Mouse (Mus musculus) activated CD4-positive, CD25-positive, alpha-beta regulatory T cell, adult 4 months (primary cell): ENCODE measurements at regions not wholly inside any gene's neighbourhood (a gene's known extent, or its start where the extent isn't known, plus 50 kb on each side); places are given as distances from the start of the nearest gene placed in this dataset.
A peak's percentile ranks its signal among the peaks of the same experiment; 100 is the strongest.
"Not testable (repeated sequence)": the region's sequence is repeated elsewhere in the genome, so short reads cannot be mapped to it uniquely, and the experiment has no call there.

Experiments
- ATAC-seq: one replicate; pipeline ENCODE4 v1.8.0; 2017

GRCm38 (mm10) chr10:14333344-14333743 is 212.1 kb downstream of the Adgrg6 start:
- no peak for ATAC-seq

- no peak for ATAC-seq
These were observed 212.8 kb downstream of the Adgrg6 start for GRCm38 (mm10) chr10:14332688-14333117.

- ATAC-seq, result peak; percentile 21
These were observed 216.6 kb downstream of the Adgrg6 start for GRCm38 (mm10) chr10:14328846-14329245.

GRCm38 (mm10) chr10:14326229-14326628 is 219.2 kb downstream of the Adgrg6 start:
- ATAC-seq, result peak; percentile 59

- peak; percentile 53 for ATAC-seq
These were observed 224.0 kb downstream of the Adgrg6 start for GRCm38 (mm10) chr10:14321503-14321902.

- ATAC-seq, result no peak
These were observed 230.2 kb downstream of the Adgrg6 start for GRCm38 (mm10) chr10:14315232-14315631.

GRCm38 (mm10) chr10:14314607-14315006 is 230.9 kb downstream of the Adgrg6 start:
- ATAC-seq, result peak; percentile 98

GRCm38 (mm10) chr10:14314004-14314581 is 231.4 kb downstream of the Adgrg6 start:
- ATAC-seq, result no peak

- no peak for ATAC-seq
These were observed 232.5 kb downstream of the Adgrg6 start for GRCm38 (mm10) chr10:14312959-14313358.

- ATAC-seq, result no peak
These were observed 233.5 kb downstream of the Adgrg6 start for GRCm38 (mm10) chr10:14311962-14312361.

- no peak for ATAC-seq
These were observed 238.6 kb downstream of the Adgrg6 start for GRCm38 (mm10) chr10:14306811-14307210.

- ATAC-seq, result no peak
These were observed 242.0 kb downstream of the Adgrg6 start for GRCm38 (mm10) chr10:14303476-14303875.

GRCm38 (mm10) chr10:14296147-14296546 is 249.3 kb downstream of the Adgrg6 start:
- ATAC-seq, result no peak

GRCm38 (mm10) chr10:14292701-14293100 is 252.8 kb downstream of the Adgrg6 start:
- ATAC-seq, result not testable (repeated sequence)

- ATAC-seq, result no peak
These were observed 257.9 kb downstream of the Adgrg6 start for GRCm38 (mm10) chr10:14287551-14287950.

GRCm38 (mm10) chr10:14276631-14277030 is 268.8 kb downstream of the Adgrg6 start:
- no peak for ATAC-seq

GRCm38 (mm10) chr10:14275477-14275876 is 270.0 kb downstream of the Adgrg6 start:
- ATAC-seq, result no peak

GRCm38 (mm10) chr10:14270008-14270407 is 275.5 kb downstream of the Adgrg6 start:
- no peak for ATAC-seq

- no peak for ATAC-seq
These were observed 277.8 kb downstream of the Adgrg6 start for GRCm38 (mm10) chr10:14267641-14268040.

- no peak for ATAC-seq
These were observed 273.8 kb downstream of the Hivep2 start for GRCm38 (mm10) chr10:14239670-14240069.

- no peak for ATAC-seq
These were observed 269.2 kb downstream of the Hivep2 start for GRCm38 (mm10) chr10:14234896-14235604.

- ATAC-seq, result no peak
These were observed 268.2 kb downstream of the Hivep2 start for GRCm38 (mm10) chr10:14234005-14234602.

GRCm38 (mm10) chr10:14233335-14233734 is 267.5 kb downstream of the Hivep2 start:
- ATAC-seq, result no peak

- ATAC-seq, result no peak
These were observed 265.6 kb downstream of the Hivep2 start for GRCm38 (mm10) chr10:14231464-14231863.
